Mouse (Mus musculus) testis, adult 2 months (tissue): ENCODE data around the gene Hist1h4f.

ENCODE experiments used
- CTCF ChIP-seq: fragments of 200-500 bp; IDR thresholded peaks from 2 replicates; pipeline ENCODE4 v1.5.1; 2012; ENCODE audit warnings: low read depth, mild to moderate bottlenecking, inconsistent platforms, low read length, moderate library complexity; ENCODE audit not compliant: control insufficient read depth, insufficient read depth, insufficient replicate concordance
- POLR2A ChIP-seq: fragments of 200-500 bp; IDR thresholded peaks from 2 replicates; pipeline ENCODE4 v1.6.1; 2012; ENCODE audit warnings: low read depth, mild to moderate bottlenecking, inconsistent platforms, low read length, moderate library complexity; ENCODE audit not compliant: control insufficient read depth

DNA sequence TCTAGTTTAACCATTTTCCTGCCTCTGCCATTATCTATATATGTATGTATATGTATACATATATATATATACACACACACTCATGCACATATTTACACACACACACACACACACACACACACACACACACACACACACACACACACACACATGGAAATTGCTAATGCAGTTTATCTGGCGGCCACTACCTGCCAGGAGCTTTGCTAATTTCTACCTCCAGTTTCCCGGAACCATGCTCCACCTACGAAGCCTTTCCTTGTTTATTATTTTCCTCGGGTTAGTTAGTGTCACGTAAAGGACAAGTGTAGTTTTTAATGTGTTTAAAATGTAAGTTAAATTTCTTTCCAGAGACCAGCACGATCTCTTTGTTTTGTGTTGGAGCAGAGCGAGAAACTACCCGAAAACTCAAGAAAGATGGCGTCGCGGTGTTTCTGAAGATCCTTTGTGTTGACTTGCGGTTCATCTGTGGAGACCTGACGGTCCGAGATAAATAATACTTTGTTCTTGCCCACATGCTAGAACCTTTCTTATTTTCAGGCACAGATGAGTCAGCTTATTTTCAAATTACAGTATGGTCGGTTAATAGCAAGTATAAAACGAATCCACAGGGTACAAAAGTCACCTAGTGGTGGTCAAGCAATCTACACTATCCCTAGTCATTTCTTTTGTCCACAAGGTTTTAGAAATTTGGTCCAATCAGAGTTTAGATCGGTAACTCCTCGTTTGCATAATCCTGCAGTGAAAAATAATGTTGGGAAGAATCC, 11.4 kb upstream of the Hist1h4f start:
- TF ChIP-seq CTCF (no peak), POLR2A (no peak)
